Mouse (Mus musculus) G1E (cell line): ENCODE results near the gene Mcrip2.

ENCODE experiments used
- CTCF ChIP-seq: IDR thresholded peaks from 2 replicates; pipeline ENCODE4 v1.5.1; 2012; ENCODE audit warnings: low read depth, low read length, inconsistent platforms, mixed read lengths
- GATA1 ChIP-seq: IDR thresholded peaks from 2 replicates; pipeline ENCODE4 v1.6.1; 2012; ENCODE audit warnings: borderline replicate concordance, low read length, inconsistent platforms, mixed read lengths
- GATA2 ChIP-seq: IDR thresholded peaks from 2 replicates; pipeline ENCODE4 v1.6.1; 2012; ENCODE audit warnings: low read depth, low read length, inconsistent platforms, borderline replicate concordance

GRCm38 (mm10) chr17:25913186-25913876, 44.8 kb upstream of the Mcrip2 start:
- TF ChIP-seq GATA2 (no peak), GATA1 (no peak), CTCF (no peak)
